Mouse (Mus musculus) right cerebral cortex, adult 18-20 months (tissue): Measurements from ENCODE around the gene Akt3.

ENCODE experiments used
- DNase-seq: peaks from one replicate; pipeline ENCODE4 v3.0.0; 2022; ENCODE audit warnings: mixed read lengths

Gene Akt3

GRCm38 (mm10) chr1:176973356-176974088 lies 284.5 kb downstream of the Akt3 start:
- DNase-seq = no peak

GRCm38 (mm10) chr1:176971479-176971797 lies 286.6 kb downstream of the Akt3 start:
- DNase-seq = no peak

- no peak for DNase-seq
Measured at GRCm38 (mm10) chr1:176970635-176971478, 287.1 kb downstream of the Akt3 start.
